Mouse (Mus musculus) testis, adult 2 months (tissue): ENCODE measurements around the gene Haus5. TPM values are rescaled to one million over a fixed set of nuclear protein-coding genes. Genes with fewer than 3 reads are reported as not detected.

Experiments used
- H3K27ac ChIP-seq: fragments of 200-500 bp; 2 replicates; pipeline ENCODE4 v1.5.1; 2012; ENCODE audit warnings: low read depth, low read length; ENCODE audit not compliant: control insufficient read depth, insufficient read depth
- H3K27me3 ChIP-seq: fragments of 200-500 bp; 2 replicates; pipeline ENCODE4 v1.6.1; 2012; ENCODE audit warnings: mild to moderate bottlenecking, low read length, moderate library complexity; ENCODE audit not compliant: control insufficient read depth, insufficient read depth
- H3K36me3 ChIP-seq: fragments of 200-500 bp; 2 replicates; pipeline ENCODE4 v1.6.1; 2012; ENCODE audit warnings: mild to moderate bottlenecking, low read length; ENCODE audit not compliant: control insufficient read depth, insufficient read depth
- H3K4me1 ChIP-seq: fragments of 200-500 bp; 2 replicates; pipeline ENCODE4 v1.6.1; 2012; ENCODE audit warnings: low read length; ENCODE audit not compliant: control insufficient read depth, insufficient read depth
- H3K4me3 ChIP-seq: fragments of 200-500 bp; 2 replicates; pipeline ENCODE4 v1.5.1; 2012; ENCODE audit warnings: low read depth, mild to moderate bottlenecking, low read length, moderate library complexity, mixed read lengths; ENCODE audit not compliant: control insufficient read depth
- CTCF ChIP-seq: fragments of 200-500 bp; IDR thresholded peaks from 2 replicates; pipeline ENCODE4 v1.5.1; 2012; ENCODE audit warnings: low read depth, mild to moderate bottlenecking, inconsistent platforms, low read length, moderate library complexity; ENCODE audit not compliant: control insufficient read depth, insufficient read depth, insufficient replicate concordance
- POLR2A ChIP-seq: fragments of 200-500 bp; IDR thresholded peaks from 2 replicates; pipeline ENCODE4 v1.6.1; 2012; ENCODE audit warnings: low read depth, mild to moderate bottlenecking, inconsistent platforms, low read length, moderate library complexity; ENCODE audit not compliant: control insufficient read depth
- polyA plus RNA-seq: library from polyadenylated mRNA; depleted of rRNA; stranded (reverse); fragments of >200 nt; gene quantifications from 2 replicates; pipeline ENCODE4 v1.2.3, GENCODE M21; 2012

Gene Haus5
- polyA plus RNA-seq, 1 experiment = 21.1 TPM

DNA sequence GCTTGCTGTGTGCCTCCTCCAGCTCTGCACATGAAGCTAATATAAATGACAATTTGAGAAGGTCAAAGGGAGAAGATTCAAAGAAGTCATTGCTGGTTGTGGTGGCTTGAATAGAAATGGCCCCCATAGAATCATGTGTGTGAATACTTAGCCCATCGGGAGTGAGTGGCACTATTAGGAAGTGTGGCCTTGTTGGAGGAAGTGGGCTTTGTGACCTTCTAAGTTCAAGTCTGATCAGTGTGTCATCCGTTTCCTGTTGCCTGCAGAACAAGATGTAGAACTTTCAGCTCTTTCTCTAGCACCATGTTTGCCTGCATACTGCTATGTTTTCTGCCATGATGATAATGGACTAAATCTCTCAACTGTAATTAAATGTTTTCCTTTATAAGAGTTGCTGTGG lies 18.6 kb upstream of the Haus5 start:
- Histone ChIP-seq H3K4me1 (no peaks in the 10 kb centered on the region; the same call in 1 of the 2 replicates), H3K27me3 (no peaks in the 10 kb centered on the region), H3K27ac (no peak overlapping the region), H3K36me3 (no peaks in the 10 kb centered on the region), H3K4me3 (no peak overlapping the region)
- TF ChIP-seq POLR2A = no peak
- TF ChIP-seq CTCF = no peak

DNA sequence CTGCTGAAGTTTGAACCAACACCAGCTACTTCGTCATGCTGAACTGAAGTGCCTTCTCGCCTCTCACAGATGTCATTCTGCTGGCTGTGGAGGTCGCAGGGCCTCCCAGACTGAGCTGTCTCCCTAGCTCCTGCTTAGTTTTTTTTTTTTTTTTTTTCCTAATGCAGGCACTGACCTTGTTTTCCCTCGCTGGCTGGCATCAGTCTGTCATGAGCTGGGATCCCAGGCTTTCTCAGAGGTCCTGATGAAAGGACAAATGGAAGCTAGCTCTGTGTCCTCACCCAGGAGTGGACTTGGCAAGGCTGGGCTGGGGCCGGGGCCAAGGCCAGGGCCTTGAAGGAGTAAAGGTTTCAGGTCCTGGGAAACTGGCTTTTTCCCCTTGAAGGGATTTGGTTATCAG lies 17.1 kb upstream of the Haus5 start:
- TF ChIP-seq POLR2A (no peak), CTCF (no peak)
- Histone ChIP-seq H3K27me3 (no peaks in the 10 kb centered on the region), H3K36me3 (no peaks in the 10 kb centered on the region)

DNA sequence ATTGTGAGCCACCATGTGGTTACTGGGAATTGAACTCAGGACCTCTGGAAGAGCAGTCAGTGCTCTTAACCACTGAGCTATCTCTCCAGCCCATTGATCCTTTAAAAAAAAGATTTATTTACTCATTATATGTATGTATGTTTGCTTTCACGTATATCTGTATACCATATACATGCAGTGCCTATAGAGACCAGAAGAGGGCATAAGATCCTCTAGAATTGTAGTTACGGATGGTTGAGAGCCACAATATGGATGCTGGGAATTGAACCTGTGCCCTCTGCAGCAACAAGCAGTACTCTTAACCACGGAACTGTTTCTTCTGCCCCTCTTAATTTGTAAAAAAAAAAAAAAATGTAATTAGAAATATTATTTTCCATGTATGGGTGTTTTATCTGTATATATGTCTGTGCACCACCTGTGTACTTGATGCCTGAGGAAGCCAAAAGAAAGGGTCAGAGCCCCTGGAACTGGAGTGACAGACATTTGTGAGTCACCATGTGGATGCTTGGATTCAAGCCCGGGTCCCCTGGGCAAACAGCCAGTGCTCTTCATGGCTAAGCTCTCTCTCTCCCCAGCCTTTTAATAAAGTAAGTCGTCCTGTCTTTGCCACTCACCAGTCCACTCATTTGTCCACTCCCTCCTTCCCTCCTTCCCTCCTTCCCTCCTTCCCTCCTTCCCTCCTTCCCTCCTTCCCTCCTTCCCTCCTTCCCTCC lies 13.6 kb upstream of the Haus5 start:
- no peak overlapping the region for H3K27ac ChIP-seq
- no peaks in the 10 kb centered on the region for H3K27me3 ChIP-seq
- no peaks in the 10 kb centered on the region for H3K4me1 ChIP-seq
- no peak overlapping the region for H3K4me3 ChIP-seq
- TF ChIP-seq CTCF (no peak), POLR2A (no peak)
- no peaks in the 10 kb centered on the region for H3K36me3 ChIP-seq

More for the DNA sequence above, 17.1 kb upstream of the Haus5 start:
- no peak overlapping the region; the same call in 1 of the 2 replicates for H3K27ac ChIP-seq
- no peaks in the 10 kb centered on the region for H3K4me1 ChIP-seq
- H3K4me3 ChIP-seq = no peak overlapping the region

DNA sequence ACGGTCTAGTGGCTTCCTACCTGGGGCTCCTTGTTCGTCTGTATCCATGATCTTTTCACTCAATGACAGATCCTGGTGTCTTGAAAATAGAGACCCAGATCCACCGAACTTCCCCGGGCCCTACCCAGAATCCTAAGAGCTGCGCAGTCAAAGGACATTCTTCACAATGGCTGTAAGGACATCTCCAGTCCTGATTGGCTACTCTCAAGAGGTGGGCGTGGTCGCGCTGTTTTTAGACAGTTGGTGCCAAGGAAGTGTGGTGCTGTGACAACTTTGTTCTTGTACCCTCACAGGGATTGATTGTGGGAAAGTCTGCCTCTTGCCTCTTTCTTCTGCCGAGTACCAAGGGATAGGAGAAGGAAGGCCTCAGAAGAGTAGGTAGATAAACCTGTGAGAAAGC lies 6.7 kb upstream of the Haus5 start, which contains the start of gene Pmis2:
Gene Pmis2, minus strand, starts transcription at position 126 of the 400 bp plus-strand sequence.
- H3K27me3 ChIP-seq = no peaks in the 10 kb centered on the region
- TF ChIP-seq POLR2A (peak; percentile 60; the same call in 1 of the 2 replicates), CTCF (no peak)
- no peaks in the 10 kb centered on the region for H3K36me3 ChIP-seq
- H3K4me1 ChIP-seq = peaks cover 2% of the 10 kb centered on the region; the same call in 1 of the 2 replicates
- peak within 1 kb of the TSS; percentile 93 for H3K27ac ChIP-seq
- H3K4me3 ChIP-seq = peak within 1 kb of the TSS; percentile 87

DNA sequence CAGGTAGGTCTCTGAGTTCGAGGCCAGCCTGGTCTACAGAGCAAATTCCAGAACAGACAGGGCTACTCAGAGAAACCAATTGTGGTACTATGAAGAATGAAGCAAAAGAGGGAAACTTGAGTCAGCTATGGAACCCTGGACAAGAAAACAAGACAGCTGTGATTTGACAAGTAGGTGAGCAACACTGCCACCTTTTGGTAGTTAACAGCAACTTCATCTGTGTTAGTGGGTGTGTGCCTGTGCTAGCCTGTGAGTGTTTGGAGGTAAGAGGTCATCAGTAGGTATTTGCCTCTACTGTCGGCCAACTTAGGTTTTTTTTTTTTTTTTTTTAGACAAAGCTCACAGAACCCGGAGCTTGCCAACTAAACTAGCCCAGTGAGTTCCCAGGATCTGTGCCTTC lies 4.4 kb upstream of the Haus5 start:
- Histone ChIP-seq H3K4me1 (peaks cover 4% of the 10 kb centered on the region), H3K4me3 (peak overlapping the region; percentile 50), H3K27me3 (no peaks in the 10 kb centered on the region), H3K27ac (no peak overlapping the region), H3K36me3 (no peaks in the 10 kb centered on the region)
- TF ChIP-seq POLR2A = no peak
- no peak for TF ChIP-seq CTCF

DNA sequence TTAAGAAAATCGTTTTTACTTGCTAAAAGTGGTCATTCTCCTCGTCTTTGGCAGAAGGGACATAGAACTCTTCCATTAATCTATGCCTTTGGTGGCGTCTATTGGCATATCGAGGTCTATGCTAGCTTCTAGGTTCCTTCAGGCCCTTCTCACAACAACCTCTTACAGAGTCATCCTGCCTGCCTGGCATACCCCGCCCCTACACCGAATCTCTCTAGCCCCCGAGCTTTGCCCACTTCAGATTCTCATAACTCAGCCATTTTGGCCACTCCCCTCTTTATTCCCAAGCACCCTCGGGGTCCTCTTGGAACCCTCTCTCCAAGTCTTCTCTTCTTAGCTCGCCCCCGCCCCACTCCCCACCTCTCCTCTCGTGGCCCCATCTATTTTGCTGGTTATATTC lies 527 bp upstream of the Haus5 start:
- Histone ChIP-seq H3K27ac (peak overlapping the region; percentile 95), H3K36me3 (peaks cover 2% of the 10 kb centered on the region; the same call in 1 of the 2 replicates), H3K4me3 (peak overlapping the region; percentile 99), H3K4me1 (peaks cover 2% of the 10 kb centered on the region; the same call in 1 of the 2 replicates), H3K27me3 (no peaks in the 10 kb centered on the region)
- TF ChIP-seq CTCF = no peak
- TF ChIP-seq POLR2A = no peak

DNA sequence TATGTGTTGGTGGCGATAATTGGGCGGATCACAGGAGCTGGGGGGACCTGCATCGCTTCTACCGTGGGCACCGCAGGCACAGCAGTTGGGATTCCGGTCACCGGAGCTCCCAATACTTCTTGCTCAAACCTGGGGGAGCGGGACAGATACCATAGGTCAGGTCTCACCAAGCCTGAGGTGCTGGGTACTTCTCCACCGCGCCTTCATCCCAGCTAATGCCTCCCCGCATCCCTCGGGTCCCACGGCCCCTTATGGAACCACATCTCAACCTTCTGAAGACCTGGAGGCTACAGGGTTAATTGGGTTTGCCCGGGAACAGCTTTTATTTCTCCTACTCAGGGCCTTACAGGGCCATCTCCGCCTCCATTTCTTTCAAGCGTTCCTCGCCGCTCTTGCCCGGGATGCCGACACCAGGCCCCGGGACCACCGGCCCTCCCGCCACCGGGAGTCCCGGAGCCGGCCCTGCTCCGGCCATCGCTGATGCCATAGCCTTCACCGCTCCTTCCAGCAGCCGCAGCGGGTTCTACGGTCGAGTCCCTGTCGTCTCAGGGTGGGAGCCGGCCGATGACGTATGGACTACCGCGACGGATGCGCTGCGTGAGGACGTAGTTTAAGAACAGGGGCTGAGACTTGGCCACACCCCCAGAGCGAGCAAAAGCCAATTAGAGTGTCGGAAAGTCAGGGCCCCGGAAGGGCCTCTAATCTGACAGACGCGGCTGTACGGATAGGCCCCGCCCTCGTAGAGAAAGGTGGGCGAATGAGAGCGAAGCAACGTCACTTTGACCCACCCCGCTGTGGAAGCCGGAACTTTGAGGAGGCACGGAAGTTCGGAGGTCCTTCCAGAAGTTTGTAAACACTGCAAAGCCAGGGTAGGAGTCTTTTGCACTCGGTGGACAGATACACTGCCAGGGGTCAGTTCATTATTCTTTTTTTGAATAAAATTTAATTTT lies 14.9 kb downstream of the Haus5 start, which contains the start of gene Rbm42:
Gene Rbm42, minus strand, starts transcription at position 727 of the 950 bp plus-strand sequence.
- Histone ChIP-seq H3K27me3 (no peaks in the 10 kb centered on the region), H3K4me1 (peaks cover 5% of the 10 kb centered on the region), H3K4me3 (peak within 1 kb of the TSS; percentile 96), H3K27ac (peak within 1 kb of the TSS; percentile 81), H3K36me3 (no peaks in the 10 kb centered on the region)
- TF ChIP-seq CTCF = no peak
- peak; percentile 77 for TF ChIP-seq POLR2A
